Mouse (Mus musculus) testis, adult 2 months (tissue): ENCODE results near the gene Pnpla1.

Experiments used
- CTCF ChIP-seq: fragments of 200-500 bp; IDR thresholded peaks from 2 replicates; pipeline ENCODE4 v1.5.1; 2012; ENCODE audit warnings: low read depth, mild to moderate bottlenecking, inconsistent platforms, low read length, moderate library complexity; ENCODE audit not compliant: control insufficient read depth, insufficient read depth, insufficient replicate concordance
- POLR2A ChIP-seq: fragments of 200-500 bp; IDR thresholded peaks from 2 replicates; pipeline ENCODE4 v1.6.1; 2012; ENCODE audit warnings: low read depth, mild to moderate bottlenecking, inconsistent platforms, low read length, moderate library complexity; ENCODE audit not compliant: control insufficient read depth

DNA sequence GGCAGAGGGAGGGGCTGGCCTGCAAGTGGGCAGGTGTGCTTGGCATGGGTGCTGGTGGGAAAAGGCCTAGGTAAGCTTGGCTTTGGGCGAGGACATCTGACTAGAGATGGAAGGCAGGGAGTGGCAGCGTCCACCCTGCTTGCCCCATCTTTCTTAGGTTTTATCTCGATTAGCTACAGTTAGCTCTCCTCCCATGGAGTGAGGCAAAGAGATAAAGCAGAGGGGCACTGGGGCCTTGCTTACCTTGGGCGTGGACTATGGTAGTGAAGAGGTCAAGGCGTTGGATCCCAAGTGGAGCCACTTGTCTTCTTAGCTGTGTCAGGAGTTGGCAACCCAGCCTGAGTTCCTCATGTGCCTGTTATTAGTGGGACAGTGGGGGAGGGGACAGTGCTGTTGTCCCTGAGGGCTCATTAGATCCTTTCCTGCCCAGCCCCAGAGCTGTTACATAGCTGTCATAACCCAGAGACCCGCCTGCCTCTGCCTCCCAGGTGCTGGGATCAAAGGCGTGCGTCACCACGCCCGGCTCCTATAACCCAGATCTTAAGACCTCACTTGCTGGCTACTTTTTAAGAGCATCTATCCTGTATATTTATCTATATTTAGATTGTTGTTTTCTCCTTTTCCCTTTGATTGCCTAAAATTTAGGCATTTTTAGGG is 48.9 kb upstream of the Pnpla1 start:
- TF ChIP-seq CTCF (no peak), POLR2A (no peak)
